Mouse (Mus musculus): Measurements from ENCODE around the gene Rptor. TPM values are rescaled to one million over a fixed set of nuclear protein-coding genes. Genes with fewer than 3 reads are reported as not detected.

The Rptor gene
- polyA plus RNA-seq, 1 experiment from 2014 or later = 9.2 TPM

DNA sequence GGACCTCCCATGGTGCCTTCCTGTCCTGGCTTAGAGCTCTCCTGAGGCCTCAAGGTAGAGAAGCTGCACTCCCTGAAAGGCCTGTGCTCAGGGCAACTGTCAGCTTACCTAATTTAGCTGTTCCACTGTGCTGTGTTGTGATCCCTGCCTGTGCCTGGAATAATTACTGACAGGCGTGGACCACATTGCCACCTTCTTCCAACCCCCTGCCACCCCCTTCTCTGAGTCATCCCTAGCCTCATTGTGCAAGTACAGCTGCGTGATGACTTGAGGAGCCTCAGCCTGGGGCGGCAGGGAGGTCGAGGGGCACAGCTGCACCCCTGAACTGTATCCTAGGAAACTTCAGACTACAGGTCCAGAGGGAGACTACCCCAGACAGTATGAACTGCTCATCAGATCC lies 345.6 kb downstream of the Rptor start:
- 70% methylated on average over 4 of the region's 4 CpGs for WGBS
- no peak for ATAC-seq
- H3K4me1 ChIP-seq = peaks cover 31% of the 10 kb centered on the region
- no peaks in the 10 kb centered on the region for H3K9me3 ChIP-seq (replicated peaks)
- no peak overlapping the region for H3K4me3 ChIP-seq
- 0 out of 2 replicates have a peak, but pooled peaks cover 2% of the 10 kb centered on the region for H3K27me3 ChIP-seq
- H3K36me3 ChIP-seq (ENCODE audit: poor library complexity, severe bottlenecking) = no peaks in the 10 kb centered on the region
- H3K27ac ChIP-seq = no peak overlapping the region
- no peak overlapping the region for H3K9ac ChIP-seq
- H3K4me2 ChIP-seq = no peak overlapping the region

DNA sequence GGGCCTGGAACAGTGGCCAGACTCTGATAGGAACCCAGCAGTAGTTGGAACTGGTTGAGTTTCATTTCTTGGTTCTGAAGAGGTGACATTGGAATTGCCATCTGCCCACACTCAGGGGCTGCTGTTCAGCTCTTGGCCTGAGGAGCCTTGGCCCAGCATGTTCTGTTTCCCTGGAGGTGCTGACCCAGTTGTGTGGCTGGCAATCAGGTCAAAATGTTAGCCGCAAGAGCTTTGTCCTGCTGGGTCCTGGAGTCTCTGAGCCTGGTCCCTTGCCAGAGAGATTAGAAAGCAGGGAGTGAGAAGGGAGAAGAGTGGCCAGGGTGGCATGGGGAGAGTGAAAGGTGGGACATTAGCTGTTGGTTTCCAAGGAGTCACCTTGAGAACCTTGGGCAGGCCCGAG lies 346.1 kb downstream of the Rptor start:
- Histone ChIP-seq H3K27me3 (0 out of 2 replicates have a peak, but pooled peaks cover 2% of the 10 kb centered on the region), H3K4me2 (no peak overlapping the region), H3K4me3 (no peak overlapping the region), H3K9me3 (replicated peaks) (no peaks in the 10 kb centered on the region), H3K36me3 (ENCODE audit: poor library complexity, severe bottlenecking) (no peaks in the 10 kb centered on the region), H3K9ac (no peak overlapping the region), H3K27ac (no peak overlapping the region), H3K4me1 (peaks cover 27% of the 10 kb centered on the region)
- ATAC-seq = no peak
- WGBS = 86% methylated on average over 2 of the region's 2 CpGs

Other genes with a start within 250 kb of the Rptor start
- gene Sgsh, start 247.4 kb upstream of the Rptor start, polyA plus RNA-seq (2015; fragmentation: Nextera tagmentation; extraction: Ambion mirVana) = 4.6 and 4.7 TPM in 2 replicates
- 4.6 and 4.9 TPM in 2 replicates for gene Slc26a11, start 247.3 kb upstream of the Rptor start, polyA plus RNA-seq (2015; fragmentation: Nextera tagmentation; extraction: Ambion mirVana)
- gene Rnf213, start 209.8 kb upstream of the Rptor start, polyA plus RNA-seq (2015; fragmentation: Nextera tagmentation; extraction: Ambion mirVana) = 0.83 and 1.2 TPM in 2 replicates
- 18.7 TPM in 2 replicates for gene Endov, start 111.6 kb upstream of the Rptor start, polyA plus RNA-seq (2015; fragmentation: Nextera tagmentation; extraction: Ambion mirVana)
- 4.1 and 4.7 TPM in 2 replicates for gene Nptx1, start 55.2 kb upstream of the Rptor start, polyA plus RNA-seq (2015; fragmentation: Nextera tagmentation; extraction: Ambion mirVana)

All from forebrain, embryonic 13.5 days (tissue).